Mouse (Mus musculus): ENCODE results near the gene Ddx31. TPM values are rescaled to one million over a fixed set of nuclear protein-coding genes. Genes with fewer than 3 reads are reported as not detected.

Ddx31 gene
- polyA plus RNA-seq, 1 experiment from 2014 or later, result 12.7 TPM

DNA sequence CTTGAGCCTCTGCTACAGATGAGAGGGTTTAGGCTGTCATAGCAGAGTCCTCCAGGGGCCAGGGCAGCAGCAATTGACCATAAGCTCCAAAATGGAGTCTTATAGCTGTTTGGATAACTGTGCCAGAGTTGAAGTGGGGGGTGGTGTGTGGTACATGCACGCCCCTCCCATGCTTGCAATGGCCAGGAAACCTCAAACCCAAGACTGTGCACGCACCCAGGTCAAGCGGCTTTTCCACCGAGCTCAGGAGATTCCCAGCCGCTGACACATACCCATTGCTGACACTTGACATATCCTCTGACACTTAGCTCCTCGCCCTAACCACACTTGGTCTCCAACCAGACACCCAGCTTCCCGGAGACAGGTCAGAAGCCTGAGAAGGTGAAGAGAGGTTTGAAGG is 98.8 kb downstream of the Ddx31 start:
- no peak overlapping the region for H3K4me2 ChIP-seq (ENCODE audit: low read depth, low read length)
- ATAC-seq (ENCODE audit: insufficient read depth, low FRiP score), result no peak
- no peak overlapping the region for H3K9ac ChIP-seq (ENCODE audit: low read length)
- H3K36me3 ChIP-seq (ENCODE audit: control insufficient read depth, insufficient read depth, low read length), result no peaks in the 10 kb centered on the region
- H3K4me1 ChIP-seq (ENCODE audit: control insufficient read depth, insufficient read depth, low read length), result no peaks in the 10 kb centered on the region
- no peak overlapping the region for H3K4me3 ChIP-seq (replicated peaks; ENCODE audit: low read length)
- WGBS, result 70% methylated on average over 7 of the region's 7 CpGs
- H3K27me3 ChIP-seq (ENCODE audit: control insufficient read depth, insufficient read depth, low read length), result no peaks in the 10 kb centered on the region
- no peaks in the 10 kb centered on the region for H3K9me3 ChIP-seq (replicated peaks; ENCODE audit: control insufficient read depth, low read length)
- no peak overlapping the region for H3K27ac ChIP-seq (ENCODE audit: low read length)

DNA sequence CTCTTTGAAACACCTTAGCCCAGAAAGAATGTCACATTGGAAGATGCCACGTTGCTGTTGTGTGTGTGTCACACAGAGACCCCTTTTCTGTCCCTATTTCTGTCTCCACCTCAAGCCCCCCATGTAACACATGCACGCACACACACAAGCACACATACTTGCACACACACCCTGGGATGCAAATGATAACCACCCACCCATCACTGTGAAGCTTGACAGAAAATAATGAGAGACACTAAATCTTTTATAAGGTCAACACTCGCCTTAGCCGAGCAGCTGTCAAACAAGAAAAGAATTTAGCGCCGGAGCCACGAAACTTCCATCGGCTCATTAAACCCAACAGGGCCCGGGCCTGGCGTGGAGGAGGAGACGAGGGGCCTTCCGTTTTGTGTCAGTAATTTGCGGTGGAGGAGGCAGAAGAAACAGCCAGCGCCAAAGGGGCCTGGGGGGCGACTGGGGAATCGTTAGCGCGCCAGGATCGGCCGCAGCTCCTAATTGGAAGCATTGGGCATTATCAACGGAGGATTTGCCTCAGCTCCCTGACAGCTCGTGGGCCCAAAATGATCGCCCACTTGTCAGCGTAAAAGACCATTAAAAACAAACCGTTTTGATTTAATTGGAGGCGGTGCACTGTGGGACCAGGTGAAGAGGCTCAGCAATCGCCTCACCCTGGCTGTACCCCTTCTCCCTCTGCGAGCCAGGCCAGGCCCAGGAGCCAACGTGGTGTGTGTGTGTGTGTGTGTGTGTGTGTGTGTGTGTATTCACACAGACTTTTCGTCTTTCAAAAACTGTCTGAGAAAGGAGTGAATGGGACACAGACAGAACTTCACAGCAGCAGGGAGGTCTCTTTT is 103.7 kb downstream of the Ddx31 start:
- Histone ChIP-seq H3K36me3 (ENCODE audit: control insufficient read depth, insufficient read depth, low read length) (no peaks in the 10 kb centered on the region), H3K9ac (ENCODE audit: low read length) (no peak overlapping the region), H3K4me1 (ENCODE audit: control insufficient read depth, insufficient read depth, low read length) (no peaks in the 10 kb centered on the region), H3K27ac (ENCODE audit: low read length) (no peak overlapping the region), H3K9me3 (replicated peaks; ENCODE audit: control insufficient read depth, low read length) (no peaks in the 10 kb centered on the region), H3K27me3 (ENCODE audit: control insufficient read depth, insufficient read depth, low read length) (no peaks in the 10 kb centered on the region), H3K4me2 (ENCODE audit: low read depth, low read length) (no peak overlapping the region), H3K4me3 (replicated peaks; ENCODE audit: low read length) (no peak overlapping the region)
- no peak for ATAC-seq (ENCODE audit: insufficient read depth, low FRiP score)
- 55% methylated on average over 30 of the region's 30 CpGs for WGBS

DNA sequence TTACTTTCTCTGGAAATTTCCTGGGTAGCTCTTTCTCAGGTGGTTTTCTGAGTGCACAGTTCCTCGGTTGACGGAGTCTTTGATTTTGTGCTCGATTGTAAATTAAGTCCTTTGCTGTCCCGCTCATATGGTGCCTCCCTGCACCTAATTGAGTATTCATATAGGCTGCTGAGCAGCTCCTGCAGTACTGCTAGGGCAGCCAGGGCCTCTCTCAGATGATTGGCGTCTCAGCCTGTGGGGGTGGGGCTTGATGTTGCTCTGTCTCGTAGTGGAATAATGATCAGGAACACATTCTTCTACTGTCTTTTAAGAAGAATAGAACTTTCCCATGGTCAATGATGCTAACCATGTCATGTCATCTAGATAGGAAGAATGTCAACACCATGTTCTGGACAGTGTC is 105.2 kb downstream of the Ddx31 start:
- Histone ChIP-seq H3K27ac (ENCODE audit: low read length) (no peak overlapping the region), H3K36me3 (ENCODE audit: control insufficient read depth, insufficient read depth, low read length) (no peaks in the 10 kb centered on the region), H3K9ac (ENCODE audit: low read length) (no peak overlapping the region), H3K27me3 (ENCODE audit: control insufficient read depth, insufficient read depth, low read length) (no peaks in the 10 kb centered on the region), H3K9me3 (replicated peaks; ENCODE audit: control insufficient read depth, low read length) (no peaks in the 10 kb centered on the region), H3K4me1 (ENCODE audit: control insufficient read depth, insufficient read depth, low read length) (no peaks in the 10 kb centered on the region), H3K4me3 (replicated peaks; ENCODE audit: low read length) (no peak overlapping the region), H3K4me2 (ENCODE audit: low read depth, low read length) (no peak overlapping the region)
- WGBS, result 66% methylated on average over 6 of the region's 6 CpGs
- ATAC-seq (ENCODE audit: insufficient read depth, low FRiP score), result no peak

DNA sequence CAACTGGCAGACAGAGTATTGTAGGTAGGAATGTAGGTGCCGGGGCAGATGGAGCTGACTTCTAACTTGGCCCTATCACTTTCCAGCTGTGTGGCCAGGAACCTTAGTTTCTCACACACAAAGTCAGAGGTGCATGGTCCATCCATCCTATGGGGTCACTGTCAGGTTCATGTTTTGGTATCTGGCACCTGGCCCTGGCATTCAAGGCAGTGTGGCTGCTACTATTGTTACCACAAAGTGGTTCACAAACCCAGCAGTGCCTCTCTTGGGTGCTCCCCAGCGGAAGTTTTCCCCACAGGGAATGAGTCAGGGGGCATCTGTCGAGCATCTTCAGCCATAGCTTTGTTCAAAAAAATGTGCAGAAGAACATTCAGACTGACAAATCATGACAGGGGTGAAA is 106.1 kb downstream of the Ddx31 start:
- H3K36me3 ChIP-seq (ENCODE audit: control insufficient read depth, insufficient read depth, low read length), result no peaks in the 10 kb centered on the region
- no peaks in the 10 kb centered on the region for H3K27me3 ChIP-seq (ENCODE audit: control insufficient read depth, insufficient read depth, low read length)
- H3K4me3 ChIP-seq (replicated peaks; ENCODE audit: low read length), result no peak overlapping the region
- no peaks in the 10 kb centered on the region for H3K4me1 ChIP-seq (ENCODE audit: control insufficient read depth, insufficient read depth, low read length)
- H3K9ac ChIP-seq (ENCODE audit: low read length), result no peak overlapping the region
- no peaks in the 10 kb centered on the region for H3K9me3 ChIP-seq (replicated peaks; ENCODE audit: control insufficient read depth, low read length)
- no peak overlapping the region for H3K27ac ChIP-seq (ENCODE audit: low read length)
- no peak for ATAC-seq (ENCODE audit: insufficient read depth, low FRiP score)
- 77% methylated on average over 3 of the region's 3 CpGs for WGBS
- no peak overlapping the region for H3K4me2 ChIP-seq (ENCODE audit: low read depth, low read length)

DNA sequence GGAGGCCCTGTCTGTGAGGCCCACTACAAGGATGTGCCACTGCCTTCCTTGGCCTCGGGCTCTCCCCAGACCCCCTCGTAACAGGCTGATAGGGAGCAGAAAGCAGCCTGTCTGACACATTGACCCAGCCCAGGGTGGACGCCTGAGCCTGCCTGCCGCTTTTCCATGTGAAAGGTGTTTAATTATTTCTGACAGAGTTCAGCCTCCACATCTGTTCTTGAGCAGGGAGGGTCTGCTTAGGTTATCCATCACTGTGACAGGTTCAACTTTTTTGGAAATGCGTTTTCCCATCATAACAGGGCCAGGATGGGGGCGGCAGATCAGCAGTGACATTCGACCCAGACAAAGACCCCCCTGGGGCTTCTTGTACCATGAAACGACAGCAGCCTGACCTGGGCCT is 112.8 kb downstream of the Ddx31 start:
- ATAC-seq (ENCODE audit: insufficient read depth, low FRiP score), result no peak
- WGBS, result 25% methylated on average over 8 of the region's 8 CpGs
- no peaks in the 10 kb centered on the region for H3K4me1 ChIP-seq (ENCODE audit: control insufficient read depth, insufficient read depth, low read length)
- no peak overlapping the region for H3K27ac ChIP-seq (ENCODE audit: low read length)
- H3K4me2 ChIP-seq (ENCODE audit: low read depth, low read length), result no peak overlapping the region
- no peak overlapping the region for H3K9ac ChIP-seq (ENCODE audit: low read length)
- H3K4me3 ChIP-seq (replicated peaks; ENCODE audit: low read length), result no peak overlapping the region
- H3K36me3 ChIP-seq (ENCODE audit: control insufficient read depth, insufficient read depth, low read length), result no peaks in the 10 kb centered on the region
- H3K9me3 ChIP-seq (replicated peaks; ENCODE audit: control insufficient read depth, low read length), result no peaks in the 10 kb centered on the region
- no peaks in the 10 kb centered on the region for H3K27me3 ChIP-seq (ENCODE audit: control insufficient read depth, insufficient read depth, low read length)

DNA sequence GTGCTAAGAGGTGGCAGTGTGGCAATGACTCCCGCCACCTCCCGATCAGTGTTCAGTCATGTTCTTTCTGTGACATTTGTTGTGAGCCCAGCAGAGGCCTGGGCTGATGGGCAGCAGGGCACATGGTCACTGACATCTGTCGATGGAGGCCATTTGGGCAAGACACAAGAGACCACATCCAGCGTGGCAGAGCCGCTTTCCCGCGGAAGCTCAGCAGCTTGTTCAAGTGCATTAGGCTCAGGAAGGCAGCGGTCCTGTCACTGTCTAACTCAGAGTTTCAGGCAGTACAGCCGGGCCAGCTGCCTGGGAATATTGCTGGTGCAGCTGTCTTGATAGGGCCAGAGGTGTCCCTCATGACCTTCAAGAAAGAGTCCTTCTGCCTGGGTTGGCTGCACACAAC is 114.4 kb downstream of the Ddx31 start:
- Histone ChIP-seq H3K4me1 (ENCODE audit: control insufficient read depth, insufficient read depth, low read length) (no peaks in the 10 kb centered on the region), H3K9me3 (replicated peaks; ENCODE audit: control insufficient read depth, low read length) (no peaks in the 10 kb centered on the region), H3K4me3 (replicated peaks; ENCODE audit: low read length) (no peak overlapping the region), H3K27ac (ENCODE audit: low read length) (no peak overlapping the region), H3K4me2 (ENCODE audit: low read depth, low read length) (no peak overlapping the region), H3K27me3 (ENCODE audit: control insufficient read depth, insufficient read depth, low read length) (no peaks in the 10 kb centered on the region), H3K9ac (ENCODE audit: low read length) (no peak overlapping the region), H3K36me3 (ENCODE audit: control insufficient read depth, insufficient read depth, low read length) (no peaks in the 10 kb centered on the region)
- ATAC-seq (ENCODE audit: insufficient read depth, low FRiP score), result no peak
- WGBS, result 85% methylated on average over 9 of the region's 9 CpGs

Other genes with a start within 250 kb of the Ddx31 start
- 4.3 and 6.5 TPM in 2 replicates for gene Gfi1b, start 218.4 kb upstream of the Ddx31 start, polyA plus RNA-seq (2015; fragmentation: Nextera tagmentation; extraction: Ambion mirVana)
- 16.5 and 18.8 TPM in 2 replicates for gene Tsc1, start 199.2 kb upstream of the Ddx31 start, polyA plus RNA-seq (2015; fragmentation: Nextera tagmentation; extraction: Ambion mirVana)
- 1.3 and 1.5 TPM in 2 replicates for gene Spaca9, start 140.7 kb upstream of the Ddx31 start, polyA plus RNA-seq (2015; fragmentation: Nextera tagmentation; extraction: Ambion mirVana)
- 0.46 and 1.2 TPM in 2 replicates for gene Ak8, start 140.2 kb upstream of the Ddx31 start, polyA plus RNA-seq (2015; fragmentation: Nextera tagmentation; extraction: Ambion mirVana)
- gene Gtf3c4, start within 50 bp of the Ddx31 start, polyA plus RNA-seq (2015; fragmentation: Nextera tagmentation; extraction: Ambion mirVana), result 10.0 and 11.4 TPM in 2 replicates
- not detected in 2 replicates for gene Barhl1, start 76.3 kb downstream of the Ddx31 start, polyA plus RNA-seq (2015; fragmentation: Nextera tagmentation; extraction: Ambion mirVana)
- 0.29 and 0.62 TPM in 2 replicates for gene Cfap77, start 214.7 kb downstream of the Ddx31 start, polyA plus RNA-seq (2015; fragmentation: Nextera tagmentation; extraction: Ambion mirVana)
- gene Ttf1, start 219.9 kb downstream of the Ddx31 start, polyA plus RNA-seq (2015; fragmentation: Nextera tagmentation; extraction: Ambion mirVana), result 10.0 and 10.4 TPM in 2 replicates